Mouse (Mus musculus) ES-E14 (cell line): ENCODE measurements around the gene Pilrb1. TPM values are rescaled to one million over a fixed set of nuclear protein-coding genes. Genes with fewer than 3 reads are reported as not detected.

Source experiments
- DNase-seq: peaks from one replicate; pipeline ENCODE4 v3.0.0-alpha.2; 2013; ENCODE audit warnings: low read depth, low spot score
- H3K27ac ChIP-seq: 2 replicates; pipeline ENCODE4 v1.5.1; 2012; ENCODE audit warnings: low read depth, mild to moderate bottlenecking, low read length, moderate library complexity, mixed read lengths; ENCODE audit not compliant: poor library complexity, insufficient read depth, severe bottlenecking
- H3K36me3 ChIP-seq: 2 replicates; pipeline ENCODE4 v1.6.1; 2012; ENCODE audit warnings: mild to moderate bottlenecking, low read length, moderate library complexity, mixed read lengths; ENCODE audit not compliant: control insufficient read depth, poor library complexity, insufficient read depth, severe bottlenecking
- H3K4me1 ChIP-seq, 2 experiments: fragments of 150-350 bp in 1 of 2; sonication (generic) in 1 of 2; 2 replicates each; pipeline ENCODE4 v1.6.1; 2012; ENCODE audit warnings: low read length in 2 of 2, mild to moderate bottlenecking in 1 of 2, mixed read lengths in 1 of 2; ENCODE audit not compliant: control insufficient read depth in 2 of 2, insufficient read depth in 2 of 2, poor library complexity in 1 of 2
- H3K4me3 ChIP-seq, 2 experiments: fragments of 150-350 bp in 1 of 2; sonication (generic) in 1 of 2; 2 replicates each; pipeline ENCODE4 v1.5.1; 2012; ENCODE audit warnings: low read length in 2 of 2, low read depth in 1 of 2, mild to moderate bottlenecking in 1 of 2, mixed read lengths in 1 of 2; ENCODE audit not compliant: insufficient read depth in 1 of 2, poor library complexity in 1 of 2, severe bottlenecking in 1 of 2
- H3K9ac ChIP-seq: 2 replicates; pipeline ENCODE4 v1.6.1; 2012; ENCODE audit warnings: low read depth, mild to moderate bottlenecking, low read length, mixed read lengths; ENCODE audit not compliant: poor library complexity, insufficient read depth, severe bottlenecking
- H3K9me3 ChIP-seq: fragments of 150-350 bp; sonication (generic); 2 replicates; pipeline ENCODE4 v1.6.1; 2012; ENCODE audit warnings: low read depth, mild to moderate bottlenecking, low read length; ENCODE audit not compliant: control insufficient read depth, insufficient read depth
- CHD2 ChIP-seq: IDR thresholded peaks from 2 replicates; pipeline ENCODE4 v1.6.1; 2014; ENCODE audit warnings: mild to moderate bottlenecking, low read depth, low read length, inconsistent platforms
- HCFC1 ChIP-seq: IDR thresholded peaks from 2 replicates; pipeline ENCODE4 v1.6.1; 2012; ENCODE audit warnings: low read length, inconsistent platforms, borderline replicate concordance; ENCODE audit not compliant: insufficient read depth
- MAFK ChIP-seq: IDR thresholded peaks from 2 replicates; pipeline ENCODE4 v1.6.1; 2014; ENCODE audit warnings: mild to moderate bottlenecking, low read depth, low read length, inconsistent platforms; ENCODE audit not compliant: insufficient read depth
- ZC3H11A ChIP-seq: IDR thresholded peaks from 2 replicates; pipeline ENCODE4 v1.6.1; 2012; ENCODE audit warnings: low read depth, mild to moderate bottlenecking, inconsistent platforms, low read length, borderline replicate concordance
- ZNF384 ChIP-seq: IDR thresholded peaks from 2 replicates; pipeline ENCODE4 v1.6.1; 2012; ENCODE audit warnings: low read depth, low read length, inconsistent platforms
- in situ Hi-C, 2 experiments: fragments of 600-800 bp; cut with MboI; formaldehyde crosslinking; loops; one replicate each; pipeline ENCODE4 v1.15.1; 2025; ENCODE audit warnings: low sequenced_read_pairs in 2 of 2, inconsistent platforms in 1 of 2; ENCODE audit not compliant: unreplicated experiment in 2 of 2
- total RNA-seq: library from RNA; depleted of rRNA; stranded (reverse); fragments of 300-350 nt; gene quantifications from 2 replicates; pipeline ENCODE4 v1.2.3, GENCODE M21; 2012; rRNA removed

The Pilrb1 gene
- total RNA-seq, 1 experiment = not detected

DNA sequence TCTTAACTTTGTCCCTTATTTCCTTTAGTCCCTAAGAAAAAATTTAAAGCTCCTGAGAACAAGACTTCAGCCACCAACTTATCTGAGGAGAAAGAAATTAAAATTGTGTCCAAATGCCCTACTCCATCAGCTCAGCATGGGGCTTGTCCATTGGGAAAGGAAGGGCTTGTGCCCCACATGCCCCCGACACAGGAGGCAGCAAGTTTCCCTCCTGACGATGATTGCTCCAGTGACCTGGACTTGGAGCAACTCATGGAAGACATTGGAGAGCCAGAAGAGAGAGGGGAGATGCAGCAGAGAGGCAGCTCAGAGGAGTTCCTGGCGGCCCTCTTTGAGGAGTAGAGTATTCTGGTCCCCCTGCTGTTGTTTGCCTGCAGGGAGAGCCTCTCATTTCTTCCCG lies 35.8 kb downstream of the Pilrb1 start:
- Histone ChIP-seq H3K36me3 (no peaks in the 10 kb centered on the region), H3K27ac (no peak overlapping the region), H3K9me3 (0 out of 2 replicates have a peak, but pooled peaks cover 3% of the 10 kb centered on the region), H3K4me3 (no peak overlapping the region), H3K4me1 (no peaks in the 10 kb centered on the region), H3K9ac (no peak overlapping the region)
- in situ Hi-C loops = no loop called here
- DNase-seq = no peak
- TF ChIP-seq ZNF384 (no peak), MAFK (no peak), CHD2 (no peak), ZC3H11A (no peak), HCFC1 (no peak)

- DNase-seq = no peak
- Histone ChIP-seq H3K4me3 (no peak overlapping the region), H3K36me3 (peaks cover 3% of the 10 kb centered on the region; the same call in 1 of the 2 replicates), H3K9me3 (peaks cover 14% of the 10 kb centered on the region), H3K27ac (no peak overlapping the region), H3K4me1 (no peaks in the 10 kb centered on the region), H3K9ac (no peak overlapping the region)
- in situ Hi-C loops = no loop called here
- no peak for TF ChIP-seq HCFC1
- TF ChIP-seq CHD2 = no peak
- no peak for TF ChIP-seq ZC3H11A
- no peak for TF ChIP-seq ZNF384
- no peak for TF ChIP-seq MAFK
Observed at GRCm38 (mm10) chr5:137817466-137818222, 40.3 kb downstream of the Pilrb1 start.

DNA sequence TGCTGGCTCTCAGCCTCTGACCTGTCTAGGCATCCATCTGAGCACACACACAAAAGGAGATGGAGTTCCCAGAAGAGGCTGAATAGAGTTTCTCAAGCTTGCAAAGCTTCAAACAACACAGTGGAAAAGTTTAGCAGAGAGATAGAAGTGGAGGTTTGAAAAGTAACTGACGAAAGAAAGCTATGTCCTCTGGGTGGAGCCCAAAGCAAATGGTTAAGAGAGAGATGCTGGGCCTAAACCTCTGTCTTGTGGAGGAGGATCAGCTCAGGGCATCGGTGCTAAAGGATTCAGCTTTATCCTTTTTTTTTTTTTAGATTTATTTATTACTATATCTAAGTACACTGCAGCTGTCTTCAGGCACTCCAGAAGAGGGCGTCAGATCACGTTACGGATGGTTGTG lies 49.6 kb downstream of the Pilrb1 start:
- H3K36me3 ChIP-seq = peaks cover 9% of the 10 kb centered on the region; the same call in 1 of the 2 replicates
- no peaks in the 10 kb centered on the region for H3K4me1 ChIP-seq
- no peak overlapping the region for H3K9ac ChIP-seq
- H3K9me3 ChIP-seq = peaks cover 6% of the 10 kb centered on the region
- in situ Hi-C loops = no loop called here
- DNase-seq = no peak
- no peak overlapping the region for H3K4me3 ChIP-seq
- TF ChIP-seq ZC3H11A (no peak), HCFC1 (no peak), ZNF384 (no peak), CHD2 (no peak), MAFK (no peak)
- H3K27ac ChIP-seq = no peak overlapping the region

GRCm38 (mm10) chr5:137806158-137806557 lies 51.7 kb downstream of the Pilrb1 start:
- Histone ChIP-seq H3K4me1 (no peaks in the 10 kb centered on the region), H3K36me3 (peaks cover under 1% of the 10 kb centered on the region; the same call in 1 of the 2 replicates), H3K9ac (no peak overlapping the region), H3K9me3 (no peaks in the 10 kb centered on the region), H3K4me3 (no peak overlapping the region), H3K27ac (no peak overlapping the region)
- in situ Hi-C loops = no loop called here
- DNase-seq = no peak
- TF ChIP-seq ZNF384 = no peak
- TF ChIP-seq ZC3H11A = no peak
- TF ChIP-seq CHD2 = no peak
- no peak for TF ChIP-seq HCFC1
- TF ChIP-seq MAFK = no peak

Other genes starting within 250 kb of the Pilrb1 start
- 134 and 157 TPM in 2 replicates for gene Pcolce, start 244.3 kb downstream of the Pilrb1 start, total RNA-seq
- 1.1 and 2.2 TPM in 2 replicates for gene Fbxo24, start 229.1 kb downstream of the Pilrb1 start, total RNA-seq
- 12.7 and 23.0 TPM in 2 replicates for gene Lrch4, start 229.0 kb downstream of the Pilrb1 start, total RNA-seq
- 7.8 and 13.6 TPM in 2 replicates for gene Gm20605, start 228.9 kb downstream of the Pilrb1 start, total RNA-seq
- 12.0 and 24.0 TPM in 2 replicates for gene Sap25, start 216.8 kb downstream of the Pilrb1 start, total RNA-seq
- gene Irs3, start 212.4 kb downstream of the Pilrb1 start, total RNA-seq = 0.85 and 1.5 TPM in 2 replicates
- gene Agfg2, start 173.4 kb downstream of the Pilrb1 start, total RNA-seq = 12.3 and 12.5 TPM in 2 replicates
- gene Nyap1, start 116.5 kb downstream of the Pilrb1 start, total RNA-seq = 5.9 and 7.4 TPM in 2 replicates
- 15.9 and 21.6 TPM in 2 replicates for gene Tsc22d4, start 112.4 kb downstream of the Pilrb1 start, total RNA-seq
- gene Ppp1r35, start 79.3 kb downstream of the Pilrb1 start, total RNA-seq = 27.6 and 34.5 TPM in 2 replicates
- 42.3 and 43.0 TPM in 2 replicates for gene Mepce, start 70.5 kb downstream of the Pilrb1 start, total RNA-seq
- gene Zcwpw1, start 70.3 kb downstream of the Pilrb1 start, total RNA-seq = 24.5 and 33.0 TPM in 2 replicates
- 0.21 and 0.62 TPM in 2 replicates for gene Pilra, start 21.8 kb downstream of the Pilrb1 start, total RNA-seq
- not detected in 2 replicates for gene Pilrb2, start 13.7 kb upstream of the Pilrb1 start, total RNA-seq
- 0.26 and 0.31 TPM in 2 replicates for gene Cyp3a13, start 63.5 kb upstream of the Pilrb1 start, total RNA-seq
- 0.04 TPM in 1 of 2 replicates, not detected in the other for gene Gjc3, start 105.0 kb upstream of the Pilrb1 start, total RNA-seq
- not detected in 2 replicates for gene Azgp1, start 123.4 kb upstream of the Pilrb1 start, total RNA-seq
- gene Smok3a, start 163.2 kb upstream of the Pilrb1 start, total RNA-seq = not detected in 2 replicates
- gene Smok3b, start 163.3 kb upstream of the Pilrb1 start, total RNA-seq = not detected in 2 replicates
- gene Smok3c, start 195.1 kb upstream of the Pilrb1 start, total RNA-seq = not detected in 2 replicates
- 9.8 and 10.5 TPM in 2 replicates for gene Zkscan1, start 227.0 kb upstream of the Pilrb1 start, total RNA-seq